Mouse (Mus musculus) C2C12 (cell line): ENCODE measurements at regions not wholly inside any gene's neighbourhood (a gene's known extent, or its start where the extent isn't known, plus 50 kb on each side); places are given as distances from the start of the nearest gene placed in this dataset.
A peak's percentile ranks its signal among the peaks of the same experiment; 100 is the strongest.

Experiments used
- H3K27me3 ChIP-seq: one replicate; pipeline ENCODE4 v1.6.1; 2011; ENCODE audit not compliant: control insufficient read depth, insufficient read depth, insufficient read length
- H3K36me3 ChIP-seq: one replicate; pipeline ENCODE4 v1.6.1; 2011; ENCODE audit not compliant: control insufficient read depth, insufficient read depth
- H3K4me3 ChIP-seq: one replicate; pipeline ENCODE4 v1.5.1; 2011; ENCODE audit warnings: mild to moderate bottlenecking, control low read depth; ENCODE audit not compliant: poor library complexity, insufficient read depth, severe bottlenecking
- H3K79me2 ChIP-seq: one replicate; pipeline ENCODE4 v1.6.1; 2011; ENCODE audit not compliant: control insufficient read depth, insufficient read depth
- H3K79me3 ChIP-seq: one replicate; pipeline ENCODE4 v1.6.1; 2011; ENCODE audit warnings: low read depth, control low read depth
- H3ac ChIP-seq: one replicate; pipeline ENCODE3; 2011; ENCODE audit warnings: low read depth; ENCODE audit not compliant: control insufficient read depth, insufficient read length
- CEBPB ChIP-seq: IDR thresholded peaks from one replicate; pipeline ENCODE4 v1.6.1; 2011; ENCODE audit warnings: low read depth, mild to moderate bottlenecking, control low read depth, moderate library complexity
- CTCF ChIP-seq: IDR thresholded peaks from one replicate; pipeline ENCODE4 v1.5.1; 2011; ENCODE audit not compliant: control insufficient read depth, insufficient read depth, insufficient read length
- FOSL1 ChIP-seq: IDR thresholded peaks from one replicate; pipeline ENCODE4 v1.8.0; 2011; ENCODE audit warnings: mild to moderate bottlenecking, low read length; ENCODE audit not compliant: poor library complexity, insufficient read depth, severe bottlenecking
- MAX ChIP-seq: IDR thresholded peaks from one replicate; pipeline ENCODE4 v1.6.1; 2011; ENCODE audit warnings: mild to moderate bottlenecking, control low read depth
- MYOD1 ChIP-seq: IDR thresholded peaks from one replicate; pipeline ENCODE4 v1.6.1; 2011; ENCODE audit warnings: low read depth; ENCODE audit not compliant: control insufficient read depth, insufficient read length
- MYOG ChIP-seq: IDR thresholded peaks from one replicate; pipeline ENCODE4 v1.6.1; 2011; ENCODE audit not compliant: control insufficient read depth, insufficient read length; ENCODE audit errors: extremely low read depth
- USF1 ChIP-seq: IDR thresholded peaks from one replicate; pipeline ENCODE4 v1.6.1; 2011; ENCODE audit warnings: low read depth, mild to moderate bottlenecking, control low read depth, moderate library complexity

DNA sequence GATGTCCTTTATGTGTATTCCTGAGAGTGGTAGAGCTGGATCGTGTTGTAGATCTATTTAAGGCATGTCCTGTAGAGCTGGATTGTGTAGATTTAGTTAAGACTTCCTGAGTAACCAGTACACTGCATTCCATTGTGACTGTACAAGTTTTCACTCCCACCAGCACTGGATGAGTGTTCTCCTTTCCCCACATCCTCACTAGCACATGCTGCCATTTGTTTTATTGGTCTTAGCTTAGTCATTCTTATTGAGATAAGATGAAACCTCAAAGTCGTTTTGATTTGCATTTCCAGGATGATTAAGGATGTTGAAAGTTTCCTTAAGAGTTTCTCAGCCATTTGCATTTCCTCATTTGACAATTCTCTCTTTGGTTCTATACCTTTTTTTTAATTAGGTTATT, 132.6 kb upstream of the Gnaz start:
- H3K27me3 ChIP-seq, result no peaks in the 10 kb centered on the region
- no peaks in the 10 kb centered on the region for H3K79me3 ChIP-seq
- no peak overlapping the region for H3ac ChIP-seq
- peak; percentile 36 for TF ChIP-seq CEBPB
- no peak for TF ChIP-seq MYOG
- peak; percentile 55 for TF ChIP-seq FOSL1
- TF ChIP-seq CTCF, result no peak
- TF ChIP-seq USF1, result no peak
- TF ChIP-seq MAX, result peak; percentile 22
- peak; percentile 54 for TF ChIP-seq MYOD1
- no peaks in the 10 kb centered on the region for H3K79me2 ChIP-seq
- H3K4me3 ChIP-seq, result no peak overlapping the region
- H3K36me3 ChIP-seq, result no peaks in the 10 kb centered on the region

DNA sequence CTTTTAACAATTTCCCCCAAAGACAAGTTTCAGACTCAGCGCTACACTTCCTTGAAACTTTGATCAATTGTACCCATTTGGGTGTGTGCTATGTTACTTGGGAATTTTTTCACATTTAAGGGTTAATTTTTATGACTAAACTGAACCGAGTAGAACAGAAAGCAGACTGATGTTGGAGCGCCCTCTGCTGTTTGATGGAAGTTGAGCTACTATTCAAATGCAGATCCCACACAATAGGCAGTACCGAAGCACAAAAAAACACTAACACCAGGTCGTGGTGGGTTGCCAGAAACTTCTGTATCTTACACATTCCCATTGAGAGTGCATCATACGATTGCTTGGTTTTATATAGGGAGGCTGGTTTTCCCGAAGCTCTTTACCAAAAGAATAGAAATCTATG, 118.6 kb upstream of the Gnaz start:
- TF ChIP-seq CTCF (peak; percentile 60), MYOD1 (no peak)
- Histone ChIP-seq H3K79me2 (no peaks in the 10 kb centered on the region), H3K79me3 (no peaks in the 10 kb centered on the region), H3K36me3 (no peaks in the 10 kb centered on the region), H3K4me3 (no peak overlapping the region), H3ac (no peak overlapping the region), H3K27me3 (no peaks in the 10 kb centered on the region)

DNA sequence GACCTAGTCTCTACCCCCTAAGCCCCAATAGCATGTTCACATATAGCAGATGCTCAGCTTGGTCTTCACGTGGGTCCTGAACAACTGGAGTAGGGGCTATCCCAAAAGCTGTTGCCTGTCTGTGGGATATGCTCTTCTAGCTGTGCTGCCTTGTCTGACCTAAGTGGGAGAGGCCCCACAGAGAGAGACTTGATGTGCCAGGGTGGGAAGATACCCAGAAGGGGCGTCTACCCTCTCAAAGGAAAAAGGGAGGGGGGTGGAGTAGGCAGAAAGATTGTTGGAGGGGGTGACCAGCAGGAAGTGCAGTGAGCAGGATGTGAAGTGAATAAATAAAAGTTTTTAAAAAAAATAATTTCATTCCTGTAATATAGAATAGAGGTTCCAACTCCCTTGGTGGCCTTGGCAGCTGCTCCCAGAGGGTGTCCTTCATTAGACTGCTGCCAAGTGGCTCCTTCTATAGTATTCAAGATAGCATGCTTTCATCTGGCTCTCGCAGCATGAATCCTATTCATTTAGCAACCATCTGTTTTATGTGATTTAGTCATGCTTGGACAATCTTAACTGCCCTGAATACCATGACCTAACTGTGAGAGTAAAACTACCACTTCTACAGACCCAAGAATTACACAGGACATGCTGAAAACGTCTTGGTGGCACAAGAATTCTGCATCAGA, 111.8 kb upstream of the Gnaz start:
- no peaks in the 10 kb centered on the region for H3K79me2 ChIP-seq
- no peaks in the 10 kb centered on the region for H3K27me3 ChIP-seq
- TF ChIP-seq MYOD1, result no peak
- no peak for TF ChIP-seq MAX
- TF ChIP-seq MYOG, result no peak
- no peak for TF ChIP-seq USF1
- TF ChIP-seq FOSL1, result no peak
- no peak for TF ChIP-seq CTCF
- TF ChIP-seq CEBPB, result no peak
- H3ac ChIP-seq, result no peak overlapping the region
- no peaks in the 10 kb centered on the region for H3K79me3 ChIP-seq
- no peak overlapping the region for H3K4me3 ChIP-seq
- H3K36me3 ChIP-seq, result no peaks in the 10 kb centered on the region
